Mouse (Mus musculus): Measurements from ENCODE around the gene Spice1.

GRCm38 (mm10) chr16:44331995-44332860 is 14.7 kb upstream of the Spice1 start:
- TF ChIP-seq POLR2A (IDR thresholded peaks at IDR 0.05; ENCODE audit: borderline replicate concordance, extremely low read depth, low read depth, low read length) (no peak), CTCF (IDR thresholded peaks at IDR 0.05; ENCODE audit: insufficient read depth, low read length) (no peak)

Measured in lung, adult 2 months (tissue).